Mouse (Mus musculus) liver, embryonic 13.5 days (tissue): ENCODE measurements around the gene Gpr171. TPM values are rescaled to one million over a fixed set of nuclear protein-coding genes. Genes with fewer than 3 reads are reported as not detected.

Experiments used
- polyA plus RNA-seq: library from polyadenylated mRNA; unstranded; fragments of >200 nt; fragmentation: Nextera tagmentation; extraction: Ambion mirVana; gene quantifications from 2 replicates; pipeline ENCODE4 v1.2.1, GENCODE M21; 2015

The Gpr171 gene
- polyA plus RNA-seq, 1 experiment from 2014 or later = 1.3 TPM

Other genes starting within 250 kb of the Gpr171 start
- not detected in 2 replicates for gene Clrn1, start 216.5 kb downstream of the Gpr171 start, polyA plus RNA-seq
- gene Med12l, start 96.0 kb downstream of the Gpr171 start, polyA plus RNA-seq = 0.69 and 1.0 TPM in 2 replicates
- gene P2ry14, start 51.8 kb upstream of the Gpr171 start, polyA plus RNA-seq = 2.8 and 5.0 TPM in 2 replicates
- not detected in 2 replicates for gene Gpr87, start 93.3 kb upstream of the Gpr171 start, polyA plus RNA-seq
- 2.2 and 2.7 TPM in 2 replicates for gene P2ry13, start 109.1 kb upstream of the Gpr171 start, polyA plus RNA-seq
- 1.7 and 2.3 TPM in 2 replicates for gene P2ry12, start 161.1 kb upstream of the Gpr171 start, polyA plus RNA-seq
- 0.38 and 0.41 TPM in 2 replicates for gene Igsf10, start 242.6 kb upstream of the Gpr171 start, polyA plus RNA-seq